Comparison of ENCODE assay signal across 20 mouse cellular contexts in genomic region chr2:156665620-156666196, GRCm38 (mm10). TPM values are rescaled to one million over a fixed set of nuclear protein-coding genes. Genes with fewer than 3 reads are reported as not detected.
DNase-seq lines count a peak whose midpoint lies in the region; ATAC-seq and TF ChIP-seq lines count a peak whose summit lies in the region.
"Had no signal": no experiment of that assay in that cellular context is flagged by ENCODE, and none has a peak within 500 bp of the region (broad histone marks: within the 10 kb centered on the region; RNA-seq: fewer than 3 reads in every experiment).

No protein-coding gene starts in this region.

- H3K36me3 ChIP-seq in forebrain, embryonic 12.5 days (replicated peaks), result no peaks in the 10 kb centered on the region
- no peaks in the 10 kb centered on the region for H3K36me3 ChIP-seq in forebrain, embryonic 10.5 days (replicated peaks)
- no peaks in the 10 kb centered on the region for H3K36me3 ChIP-seq in forebrain, embryonic 15.5 days
- H3K36me3 ChIP-seq in midbrain, postnatal 0 days (ENCODE audit: insufficient read depth, low read length), result 0 out of 2 replicates have a peak, but pooled peaks cover 3% of the 10 kb centered on the region
- H3K36me3 ChIP-seq: heart, embryonic 12.5 days; intestine, embryonic 15.5 days; limb, embryonic 13.5 days; liver, embryonic 13.5 days; lung, embryonic 15.5 days had no signal

- peak overlapping the region; percentile 53; the same call in 1 of the 2 replicates for H3K27ac ChIP-seq in forebrain, embryonic 12.5 days
- no peak overlapping the region for H3K27ac ChIP-seq in forebrain, embryonic 10.5 days
- peak overlapping the region; percentile 70 for H3K27ac ChIP-seq in left cerebral cortex, adult 2 months
- peak overlapping the region; percentile 83 for H3K27ac ChIP-seq in forebrain, embryonic 15.5 days (replicated peaks)
- H3K27ac ChIP-seq in midbrain, postnatal 0 days (ENCODE audit: low read depth, low read length), result no peak overlapping the region
- H3K27ac ChIP-seq: intestine, embryonic 15.5 days; limb, embryonic 13.5 days; liver, embryonic 13.5 days; lung, embryonic 15.5 days had no signal

- H3K4me3 ChIP-seq in forebrain, embryonic 12.5 days (replicated peaks), result no peak overlapping the region
- no peak overlapping the region for H3K4me3 ChIP-seq in forebrain, embryonic 10.5 days
- no peak overlapping the region for H3K4me3 ChIP-seq in left cerebral cortex, adult 2 months
- H3K4me3 ChIP-seq in forebrain, embryonic 15.5 days, result no peak overlapping the region
- no peak overlapping the region for H3K4me3 ChIP-seq in midbrain, postnatal 0 days (ENCODE audit: low read depth, low read length)
- H3K4me3 ChIP-seq: heart, embryonic 12.5 days; intestine, embryonic 15.5 days; limb, embryonic 13.5 days; liver, embryonic 13.5 days; lung, embryonic 15.5 days had no signal

- peaks cover 22% of the 10 kb centered on the region for H3K4me1 ChIP-seq in forebrain, embryonic 12.5 days
- H3K4me1 ChIP-seq in forebrain, embryonic 10.5 days, result peaks cover 17% of the 10 kb centered on the region
- peaks cover 49% of the 10 kb centered on the region for H3K4me1 ChIP-seq in forebrain, embryonic 15.5 days
- H3K4me1 ChIP-seq in midbrain, postnatal 0 days (ENCODE audit: insufficient read depth, low read length), result peaks cover 4% of the 10 kb centered on the region; the same call in 1 of the 2 replicates
- H3K4me1 ChIP-seq: intestine, embryonic 15.5 days; liver, embryonic 13.5 days; lung, embryonic 15.5 days had no signal

- DNase-seq in forebrain, embryonic 10.5 days (ENCODE audit: extremely low spot score, low spot score), result no peak
- DNase-seq in left cerebral cortex, adult 2 months (ENCODE audit: extremely low spot score in 1 of 2, low spot score in 2 of 2), result no peak
- no peak for DNase-seq in left cerebral cortex, adult 18-20 months (ENCODE audit: low spot score in 2 of 2)
- no peak for DNase-seq in midbrain, postnatal 0 days (ENCODE audit: low spot score)
- no peak for DNase-seq in retina, postnatal 1 day
- no peak for DNase-seq in urinary bladder, adult 2 months (ENCODE audit: low spot score)
- DNase-seq: adrenal gland, adult 8-10 months; cerebellum, adult 9-11 months; gastrocnemius, postnatal 10 days; heart, adult 11 months; kidney, adult 9 months; kidney, postnatal 25 days; liver, embryonic 13.5 days; thymus, adult 18-20 months had no signal

- 73% methylated on average over 12 of the region's 13 CpGs for WGBS in forebrain, embryonic 12.5 days
- WGBS in forebrain, embryonic 10.5 days, result 90% methylated on average over 13 of the region's 13 CpGs
- WGBS in forebrain, embryonic 15.5 days, result 30% methylated on average over 13 of the region's 13 CpGs
- 55% methylated on average over 13 of the region's 13 CpGs for WGBS in midbrain, postnatal 0 days

- H3K27me3 ChIP-seq in forebrain, embryonic 12.5 days, result no peaks in the 10 kb centered on the region
- 0 out of 2 replicates have a peak, but pooled peaks cover 9% of the 10 kb centered on the region for H3K27me3 ChIP-seq in forebrain, embryonic 10.5 days (ENCODE audit: poor library complexity, severe bottlenecking)
- H3K27me3 ChIP-seq in forebrain, embryonic 15.5 days, result no peaks in the 10 kb centered on the region
- H3K27me3 ChIP-seq in midbrain, postnatal 0 days (ENCODE audit: insufficient read depth, low read length), result no peaks in the 10 kb centered on the region
- H3K27me3 ChIP-seq: intestine, embryonic 15.5 days; liver, embryonic 13.5 days; lung, embryonic 15.5 days had no signal

- H3K4me2 ChIP-seq in forebrain, embryonic 12.5 days, result no peak overlapping the region
- peak overlapping the region; percentile 19; the same call in 1 of the 2 replicates for H3K4me2 ChIP-seq in forebrain, embryonic 15.5 days (replicated peaks)
- H3K4me2 ChIP-seq in midbrain, postnatal 0 days (ENCODE audit: low read depth, low read length, poor library complexity, severe bottlenecking), result no peak overlapping the region
- H3K4me2 ChIP-seq: heart, embryonic 12.5 days; intestine, embryonic 15.5 days; limb, embryonic 13.5 days; liver, embryonic 13.5 days; lung, embryonic 15.5 days had no signal

- H3K9ac ChIP-seq in forebrain, embryonic 12.5 days, result no peak overlapping the region
- no peak overlapping the region for H3K9ac ChIP-seq in forebrain, embryonic 15.5 days (replicated peaks)
- H3K9ac ChIP-seq in midbrain, postnatal 0 days (replicated peaks; ENCODE audit: low read length, poor library complexity, severe bottlenecking), result no peak overlapping the region
- H3K9ac ChIP-seq: heart, embryonic 12.5 days; intestine, embryonic 15.5 days; limb, embryonic 13.5 days; liver, embryonic 13.5 days; lung, embryonic 15.5 days had no signal

- H3K9me3 ChIP-seq in forebrain, embryonic 12.5 days, result no peaks in the 10 kb centered on the region
- no peaks in the 10 kb centered on the region for H3K9me3 ChIP-seq in forebrain, embryonic 10.5 days
- no peaks in the 10 kb centered on the region for H3K9me3 ChIP-seq in forebrain, embryonic 15.5 days
- H3K9me3 ChIP-seq in midbrain, postnatal 0 days (ENCODE audit: low read length), result no peaks in the 10 kb centered on the region
- H3K9me3 ChIP-seq: heart, embryonic 12.5 days; intestine, embryonic 15.5 days; limb, embryonic 13.5 days; liver, embryonic 13.5 days; lung, embryonic 15.5 days had no signal

- peak; percentile 28; the same call in 1 of the 2 replicates for ATAC-seq in forebrain, embryonic 12.5 days (ENCODE audit: low FRiP score)
- peak; percentile 85 for ATAC-seq in forebrain, embryonic 15.5 days (replicated peaks)
- ATAC-seq in midbrain, postnatal 0 days (ENCODE audit: low FRiP score), result 0 out of 2 replicates have a peak, but pooled peaks have one; percentile 25
- ATAC-seq: intestine, embryonic 15.5 days had no signal

- no peak for TF ChIP-seq CTCF in left cerebral cortex, adult 2 months (IDR thresholded peaks at IDR 0.05)
- no peak for TF ChIP-seq CTCF in midbrain, postnatal 0 days (IDR thresholded peaks at IDR 0.05)

- intact Hi-C loops in left cerebral cortex, adult 2 months (cut with DNase I), result loop anchor here (2.0 kb wide), 4 partner anchors 17 to 53 kb away; partner anchors contain the start of gene Dlgap4

RNA-seq across cellular contexts. Expression of gene Dlgap4, which starts 52.2 kb away (rescaled TPM):
- 195 and 197 TPM in 2 replicates for polyA plus RNA-seq in forebrain, embryonic 12.5 days (2016; fragmentation: Nextera tagmentation; extraction: Ambion mirVana)
- polyA plus RNA-seq in forebrain, embryonic 10.5 days (2016; fragmentation: Nextera tagmentation; extraction: Ambion mirVana), result 117 and 126 TPM in 2 replicates
- total RNA-seq in left cerebral cortex, adult 2 months (2021), result 100 to 1,000 TPM; 248 to 254 TPM
- 100 to 1,000 TPM; 215 to 219 TPM for total RNA-seq in left cerebral cortex, adult 18-20 months (2021)
- polyA plus RNA-seq in forebrain, embryonic 15.5 days (2015; fragmentation: Nextera tagmentation; extraction: Ambion mirVana), result 317 and 333 TPM in 2 replicates
- total RNA-seq in midbrain, postnatal 0 days (2014; rRNA removed), result 188 and 246 TPM in 2 replicates
- polyA plus RNA-seq in midbrain, postnatal 0 days (2015; fragmentation: Nextera tagmentation; extraction: Ambion mirVana), result 224 and 240 TPM in 2 replicates
- 67.0 and 95.5 TPM in 2 replicates for polyA plus RNA-seq in urinary bladder, adult 2 months (2012; rRNA removed)

Comparison
In these comparisons a context has a peak if more than half of its experiments do, and no peak if none do; other contexts are left out.
1. H3K27ac ChIP-seq: peak in forebrain, embryonic 12.5 days (single experiment), left cerebral cortex, adult 2 months (single experiment) and forebrain, embryonic 15.5 days (single experiment); none in forebrain, embryonic 10.5 days (single experiment) and midbrain, postnatal 0 days (single experiment).
2. ATAC-seq: peak in every context shown above with its lines; median percentile 85 in forebrain, embryonic 15.5 days; 28 in forebrain, embryonic 12.5 days; 25 in midbrain, postnatal 0 days.